11 mouse cellular contexts compared by ENCODE assay signal in the genomic region with DNA sequence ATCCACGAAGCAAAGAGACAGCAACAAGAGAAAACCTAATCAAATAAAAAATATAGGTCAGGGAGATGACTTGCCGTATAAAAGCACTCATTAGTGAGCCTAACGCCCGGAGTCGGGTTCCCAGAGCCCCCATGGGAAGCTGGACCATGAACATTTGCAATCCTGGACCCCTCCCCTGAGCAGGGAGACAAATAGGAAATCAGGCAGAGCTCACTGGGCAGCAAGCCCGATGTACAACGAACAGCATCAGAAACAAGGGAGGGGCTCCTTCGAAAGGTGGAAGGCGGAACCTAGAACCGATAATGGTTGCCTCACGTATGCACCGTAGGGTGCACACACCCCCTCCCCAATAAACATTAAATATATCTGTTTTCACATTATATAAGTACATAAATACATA. TPM values are rescaled to one million over a fixed set of nuclear protein-coding genes. Genes with fewer than 3 reads are reported as not detected.
DNase-seq lines count a peak whose midpoint lies in the region; ATAC-seq and TF ChIP-seq lines count a peak whose summit lies in the region.
"Had no signal": no experiment of that assay in that cellular context is flagged by ENCODE, and none has a peak within 500 bp of the region (broad histone marks: within the 10 kb centered on the region; RNA-seq: fewer than 3 reads in every experiment).

No protein-coding gene starts in this region.

- no peak overlapping the region for H3K4me3 ChIP-seq in heart, embryonic 14.5 days (ENCODE audit: control insufficient read depth in 1 of 2, insufficient read depth in 1 of 2, low read depth in 1 of 2, low read length in 2 of 2)
- H3K4me3 ChIP-seq in stomach, embryonic 16.5 days (replicated peaks; ENCODE audit: low read length) = no peak overlapping the region
- H3K4me3 ChIP-seq in stomach, postnatal 0 days (ENCODE audit: low read depth, low read length) = no peak overlapping the region
- H3K4me3 ChIP-seq in limb, embryonic 14.5 days (replicated peaks; ENCODE audit: low read length) = no peak overlapping the region
- H3K4me3 ChIP-seq: left cerebral cortex, adult 2 months had no signal

- H3K36me3 ChIP-seq in heart, embryonic 14.5 days (ENCODE audit: control insufficient read depth, insufficient read depth, low read length) = no peaks in the 10 kb centered on the region
- no peaks in the 10 kb centered on the region for H3K36me3 ChIP-seq in stomach, embryonic 16.5 days (ENCODE audit: control insufficient read depth, insufficient read depth, low read length)
- H3K36me3 ChIP-seq in stomach, postnatal 0 days (ENCODE audit: control insufficient read depth, insufficient read depth, low read length) = no peaks in the 10 kb centered on the region
- H3K36me3 ChIP-seq in limb, embryonic 14.5 days (ENCODE audit: control insufficient read depth, insufficient read depth, low read length) = no peaks in the 10 kb centered on the region

- no peak for TF ChIP-seq EP300 in stomach, postnatal 0 days (optimal IDR thresholded peaks at IDR 0.05)

- peaks cover 10 to 11% of the 10 kb centered on the region in 2 experiments; a peak in 3 of 4 replicates for H3K4me1 ChIP-seq in heart, embryonic 14.5 days (ENCODE audit: control insufficient read depth in 2 of 2, insufficient read depth in 2 of 2, low read length in 2 of 2)
- H3K4me1 ChIP-seq in stomach, embryonic 16.5 days (ENCODE audit: control insufficient read depth, insufficient read depth, low read length) = no peaks in the 10 kb centered on the region
- H3K4me1 ChIP-seq in stomach, postnatal 0 days (replicated peaks; ENCODE audit: control insufficient read depth, insufficient read depth) = no peaks in the 10 kb centered on the region
- peaks cover 22% of the 10 kb centered on the region for H3K4me1 ChIP-seq in limb, embryonic 14.5 days (ENCODE audit: control insufficient read depth, insufficient read depth, low read length)

- ATAC-seq in heart, embryonic 14.5 days (ENCODE audit: insufficient number of reproducible peaks, insufficient read depth, low FRiP score, low read depth) = no peak
- no peak for ATAC-seq in stomach, embryonic 16.5 days (ENCODE audit: insufficient read depth, low FRiP score)
- no peak for ATAC-seq in stomach, postnatal 0 days (ENCODE audit: low FRiP score, low TSS enrichment)
- no peak for ATAC-seq in limb, embryonic 14.5 days (ENCODE audit: low FRiP score, low read depth)

- H3K9me3 ChIP-seq in heart, embryonic 14.5 days (ENCODE audit: control insufficient read depth, low read length) = no peaks in the 10 kb centered on the region
- H3K9me3 ChIP-seq in stomach, embryonic 16.5 days (replicated peaks; ENCODE audit: control insufficient read depth, low read length) = no peaks in the 10 kb centered on the region
- no peaks in the 10 kb centered on the region for H3K9me3 ChIP-seq in stomach, postnatal 0 days (ENCODE audit: control insufficient read depth, low read length)
- no peaks in the 10 kb centered on the region for H3K9me3 ChIP-seq in limb, embryonic 14.5 days (ENCODE audit: control insufficient read depth, low read length)

- peak overlapping the region; percentile 38; the same call in 1 of the 2 replicates for H3K9ac ChIP-seq in heart, embryonic 14.5 days (ENCODE audit: low read length)
- H3K9ac ChIP-seq in stomach, embryonic 16.5 days (ENCODE audit: low read length) = 0 out of 2 replicates have a peak overlapping the region, but pooled peaks have one; percentile 23
- no peak overlapping the region for H3K9ac ChIP-seq in stomach, postnatal 0 days (ENCODE audit: low read length)
- H3K9ac ChIP-seq in limb, embryonic 14.5 days (ENCODE audit: low read depth, low read length, severe bottlenecking) = no peak overlapping the region

- TF ChIP-seq CTCF in stomach, postnatal 0 days (IDR thresholded peaks at IDR 0.05; ENCODE audit: low read depth) = no peak

- no peak for TF ChIP-seq POLR2A in limb, embryonic 14.5 days (IDR thresholded peaks at IDR 0.05; ENCODE audit: borderline replicate concordance, extremely low read depth, insufficient read depth, insufficient read length)

- H3K4me2 ChIP-seq in heart, embryonic 14.5 days (ENCODE audit: low read length) = peak overlapping the region; percentile 47
- H3K4me2 ChIP-seq in stomach, embryonic 16.5 days (ENCODE audit: low read depth, low read length) = 0 out of 2 replicates have a peak overlapping the region, but pooled peaks have one; percentile 10
- no peak overlapping the region for H3K4me2 ChIP-seq in stomach, postnatal 0 days (replicated peaks; ENCODE audit: low read depth)
- H3K4me2 ChIP-seq in limb, embryonic 14.5 days (replicated peaks; ENCODE audit: low read depth, low read length, severe bottlenecking) = peak overlapping the region; percentile 40

- no peaks in the 10 kb centered on the region for H3K27me3 ChIP-seq in heart, embryonic 14.5 days (ENCODE audit: control insufficient read depth, insufficient read depth, low read length)
- no peaks in the 10 kb centered on the region for H3K27me3 ChIP-seq in stomach, embryonic 16.5 days (ENCODE audit: control insufficient read depth, insufficient read depth, low read length)
- H3K27me3 ChIP-seq in stomach, postnatal 0 days (ENCODE audit: control insufficient read depth, insufficient read depth, low read length) = no peaks in the 10 kb centered on the region
- H3K27me3 ChIP-seq in limb, embryonic 14.5 days (ENCODE audit: control insufficient read depth, insufficient read depth, low read length) = no peaks in the 10 kb centered on the region
- H3K27me3 ChIP-seq: CH12.LX had no signal

- intact Hi-C loops in heart, postnatal 10 days (cut with DNase I) = no loop called here

- WGBS in heart, embryonic 14.5 days = 62% methylated on average over 12 of the region's 12 CpGs
- WGBS in stomach, embryonic 16.5 days = 71% methylated on average over 12 of the region's 12 CpGs
- WGBS in stomach, postnatal 0 days = 68% methylated on average over 12 of the region's 12 CpGs
- 47% methylated on average over 12 of the region's 12 CpGs for WGBS in limb, embryonic 14.5 days

- H3K27ac ChIP-seq in heart, embryonic 14.5 days (replicated peaks in 1 of 2; ENCODE audit: control insufficient read depth in 1 of 2, insufficient read depth in 1 of 2, low read depth in 2 of 2, low read length in 2 of 2) = no peak overlapping the region
- no peak overlapping the region for H3K27ac ChIP-seq in stomach, embryonic 16.5 days (ENCODE audit: low read length)
- no peak overlapping the region for H3K27ac ChIP-seq in stomach, postnatal 0 days (replicated peaks)
- no peak overlapping the region for H3K27ac ChIP-seq in limb, embryonic 14.5 days (replicated peaks; ENCODE audit: low read depth, low read length)
- H3K27ac ChIP-seq: left cerebral cortex, adult 2 months had no signal

- no peak for DNase-seq in heart, postnatal 10 days
- DNase-seq in stomach, postnatal 0 days (ENCODE audit: low spot score) = no peak
- DNase-seq in limb, embryonic 14.5 days (ENCODE audit: low spot score) = no peak
- DNase-seq in naive thymus-derived CD4-positive, alpha-beta T cell, adult 2 months (ENCODE audit: low read depth) = peak; percentile 7
- DNase-seq in layer of hippocampus, adult 18-20 months (ENCODE audit: low spot score in 2 of 2) = no peak
- DNase-seq in embryo, embryonic 9.5 days (ENCODE audit: extremely low spot score) = no peak
- DNase-seq: cerebellum, adult 9-11 months had no signal

RNA-seq across cellular contexts. Expression of gene Armc2, which starts 39.5 kb away (rescaled TPM):
- 1.4 and 2.2 TPM in 2 replicates for polyA plus RNA-seq in heart, embryonic 14.5 days (2014; fragmentation: Nextera tagmentation; extraction: Ambion mirVana)
- total RNA-seq in heart, postnatal 10 days (2021) = 1 to 10 TPM; 2.6 to 2.7 TPM
- polyA plus RNA-seq in stomach, embryonic 16.5 days (2015; fragmentation: Nextera tagmentation; extraction: Ambion mirVana) = 2.3 and 2.9 TPM in 2 replicates
- polyA plus RNA-seq in stomach, postnatal 0 days (2015; fragmentation: Nextera tagmentation; extraction: Ambion mirVana) = 1.5 and 1.8 TPM in 2 replicates
- 4.2 and 4.8 TPM in 2 replicates for polyA plus RNA-seq in limb, embryonic 14.5 days (2012; rRNA removed)
- polyA plus RNA-seq in limb, embryonic 14.5 days (2014; fragmentation: Nextera tagmentation; extraction: Ambion mirVana) = 3.6 and 4.0 TPM in 2 replicates
- 10 to 100 TPM; 10.4 to 10.6 TPM for total RNA-seq in layer of hippocampus, adult 18-20 months (2021)

Comparison
In these comparisons a context has a peak if more than half of its experiments do, and no peak if none do; other contexts are left out.
1. H3K9ac ChIP-seq: peak in heart, embryonic 14.5 days (single experiment) and stomach, embryonic 16.5 days (single experiment); none in stomach, postnatal 0 days (single experiment) and limb, embryonic 14.5 days (single experiment).